Mouse (Mus musculus) forebrain, embryonic 11.5 days (tissue): ENCODE results near the gene Podxl. TPM values are rescaled to one million over a fixed set of nuclear protein-coding genes. Genes with fewer than 3 reads are reported as not detected.

Experiments
- ATAC-seq: fragments of 200-750 bp; cut with Nextera tagmentation; replicated peaks from 2 replicates; pipeline ENCODE4 v1.8.0; 2017; ENCODE audit warnings: moderate TSS enrichment; ENCODE audit not compliant: low FRiP score
- DNase-seq: peaks from one replicate; pipeline ENCODE4 v3.0.0-alpha.2; 2017; ENCODE audit warnings: low spot score
- H3K27ac ChIP-seq: fragments of 300-500 bp; sonication (generic); 2 replicates; pipeline ENCODE4 v1.5.1; 2014; ENCODE audit warnings: low read depth, low read length
- H3K27me3 ChIP-seq: fragments of 300-500 bp; sonication (generic); 2 replicates; pipeline ENCODE4 v1.6.1; 2014; ENCODE audit warnings: mild to moderate bottlenecking, low read length, mixed read lengths; ENCODE audit not compliant: control insufficient read depth, insufficient read depth
- H3K36me3 ChIP-seq: fragments of 300-500 bp; sonication (generic); 2 replicates; pipeline ENCODE4 v1.6.1; 2014; ENCODE audit warnings: mild to moderate bottlenecking, low read length, moderate library complexity, mixed read lengths; ENCODE audit not compliant: control insufficient read depth, insufficient read depth
- H3K4me1 ChIP-seq: fragments of 300-500 bp; sonication (generic); replicated peaks from 2 replicates; pipeline ENCODE4 v1.6.1; 2014; ENCODE audit warnings: low read length, mixed read lengths; ENCODE audit not compliant: control insufficient read depth, insufficient read depth
- H3K4me2 ChIP-seq: fragments of 300-500 bp; sonication (generic); 2 replicates; pipeline ENCODE4 v1.6.1; 2014; ENCODE audit warnings: low read depth, mild to moderate bottlenecking, low read length, moderate library complexity, mixed read lengths; ENCODE audit not compliant: severe bottlenecking
- H3K4me3 ChIP-seq: fragments of 300-500 bp; sonication (generic); 2 replicates; pipeline ENCODE4 v1.5.1; 2014; ENCODE audit warnings: low read depth, low read length
- H3K9ac ChIP-seq: fragments of 300-500 bp; sonication (generic); 2 replicates; pipeline ENCODE4 v1.6.1; 2014; ENCODE audit warnings: low read length
- H3K9me3 ChIP-seq: fragments of 300-500 bp; sonication (generic); 2 replicates; pipeline ENCODE4 v1.6.1; 2016; ENCODE audit warnings: low read length, mixed read lengths; ENCODE audit not compliant: control insufficient read depth
- WGBS: fragments of 180-500 bp; shearing (Covaris S2); extraction: QIAGEN DNeasy Blood & Tissue Kit; methylation state at CpG from one replicate; pipeline ENCODE4 v1.1.7; 2014; 5-methylcytosine and 5-hydroxymethylcytosine counted together
- polyA plus RNA-seq: library from polyadenylated mRNA; unstranded; fragments of >200 nt; fragmentation: Nextera tagmentation; extraction: Ambion mirVana; gene quantifications from 2 replicates; pipeline ENCODE4 v1.2.1, GENCODE M21; 2014

The Podxl gene
- polyA plus RNA-seq = 11.7 and 13.7 TPM in 2 replicates

DNA sequence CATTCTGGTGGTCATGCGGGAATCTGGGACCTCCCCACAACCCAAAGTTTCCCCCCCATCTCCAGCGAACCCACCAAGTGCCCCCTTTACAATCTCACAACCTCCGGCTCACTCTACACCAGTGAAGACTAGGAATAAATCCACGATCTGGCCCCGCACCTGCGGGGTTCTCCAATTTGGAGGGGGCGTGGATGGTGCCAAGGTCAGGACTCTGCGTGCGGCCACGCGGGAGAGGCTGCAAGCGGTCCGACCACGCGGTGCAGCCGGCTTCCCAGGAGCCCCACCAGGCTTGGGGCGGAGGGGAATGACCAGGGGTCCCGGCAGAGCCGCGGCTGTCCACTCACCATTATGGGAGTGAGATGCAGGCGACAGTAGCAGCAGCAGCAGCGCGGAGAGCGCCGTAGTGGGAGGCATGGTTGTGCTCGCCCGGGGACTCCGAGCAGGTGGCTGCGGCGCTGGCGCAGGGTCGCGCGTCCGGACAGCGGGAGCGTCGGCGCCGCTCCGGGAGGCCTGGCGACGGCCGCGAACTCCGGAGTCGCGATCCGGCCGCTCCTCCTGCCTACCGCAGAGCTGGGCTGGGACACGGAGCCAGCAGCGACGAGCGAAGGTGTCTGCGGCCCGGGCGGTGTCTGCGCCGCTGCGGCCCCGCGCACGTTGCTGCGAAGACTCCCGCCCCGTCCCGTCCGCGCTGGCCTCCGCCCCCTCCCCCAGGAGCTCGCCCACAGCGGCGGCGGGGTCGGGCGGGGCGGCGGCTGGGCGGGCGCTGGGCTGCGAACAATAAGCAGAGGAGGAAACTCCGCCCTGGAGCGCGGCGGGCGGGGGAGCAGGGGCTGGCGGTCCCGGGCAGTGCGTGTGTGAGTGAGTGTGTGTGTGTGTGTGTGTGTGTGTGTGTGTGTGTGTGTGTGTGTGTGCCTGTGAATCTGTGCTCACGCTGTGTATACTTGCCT lies at the start of gene Podxl:
Gene Podxl, minus strand, starts transcription at position 747 of the 947 bp plus-strand sequence.
- Histone ChIP-seq H3K27ac (peak within 1 kb of the TSS; percentile 53), H3K27me3 (no peaks in the 10 kb centered on the region), H3K9me3 (no peaks in the 10 kb centered on the region), H3K36me3 (no peaks in the 10 kb centered on the region), H3K4me2 (peak within 1 kb of the TSS; percentile 90), H3K4me1 (peaks cover 21% of the 10 kb centered on the region; the same call in 1 of the 2 replicates), H3K4me3 (peak within 1 kb of the TSS; percentile 69), H3K9ac (peak within 1 kb of the TSS; percentile 83)
- DNase-seq = peak; percentile 95
- ATAC-seq = peak; percentile 90
- under 1% methylated on average over 77 of the region's 91 CpGs for WGBS

DNA sequence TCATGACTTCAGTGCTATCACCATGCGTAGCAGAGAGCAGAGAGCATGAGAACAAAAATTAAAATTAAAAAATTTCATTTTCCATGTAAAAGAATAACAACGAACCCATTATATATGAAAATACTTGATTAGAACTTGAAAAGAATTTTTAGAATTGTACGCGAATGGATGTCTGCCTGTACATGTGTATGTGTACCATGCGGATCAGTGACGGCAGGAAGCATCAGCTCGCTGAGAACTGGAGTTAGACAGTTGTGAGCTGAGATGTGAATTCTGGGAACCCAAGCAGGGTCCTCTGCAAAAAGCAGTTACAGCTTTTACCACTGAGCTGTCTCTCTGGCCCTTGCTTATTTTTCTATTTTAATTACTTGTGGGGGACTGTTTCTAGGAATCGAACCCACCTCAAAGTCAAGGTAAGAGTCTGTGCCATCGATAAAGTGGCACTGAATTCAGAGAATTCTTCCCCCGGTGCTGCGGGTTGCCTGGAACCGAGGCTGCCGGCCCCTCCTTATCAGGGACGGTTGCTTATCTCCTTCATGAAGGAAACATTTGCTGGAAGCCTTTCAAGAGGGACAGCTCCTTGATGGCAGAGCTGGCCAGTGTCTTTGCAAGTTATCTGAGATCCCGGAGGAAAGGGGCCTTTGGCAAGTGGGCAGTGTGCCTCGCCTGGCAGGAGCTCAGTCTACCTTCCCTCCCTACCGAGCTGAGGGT lies 48.9 kb upstream of the Podxl start:
- H3K27ac ChIP-seq = no peak overlapping the region
- no peak overlapping the region for H3K9ac ChIP-seq
- H3K4me2 ChIP-seq = no peak overlapping the region
- H3K4me1 ChIP-seq = no peaks in the 10 kb centered on the region
- H3K27me3 ChIP-seq = no peaks in the 10 kb centered on the region
- 88% methylated on average over 17 of the region's 17 CpGs for WGBS
- no peak overlapping the region for H3K4me3 ChIP-seq
- no peaks in the 10 kb centered on the region for H3K9me3 ChIP-seq
- ATAC-seq = no peak
- no peaks in the 10 kb centered on the region for H3K36me3 ChIP-seq
- no peak for DNase-seq

DNA sequence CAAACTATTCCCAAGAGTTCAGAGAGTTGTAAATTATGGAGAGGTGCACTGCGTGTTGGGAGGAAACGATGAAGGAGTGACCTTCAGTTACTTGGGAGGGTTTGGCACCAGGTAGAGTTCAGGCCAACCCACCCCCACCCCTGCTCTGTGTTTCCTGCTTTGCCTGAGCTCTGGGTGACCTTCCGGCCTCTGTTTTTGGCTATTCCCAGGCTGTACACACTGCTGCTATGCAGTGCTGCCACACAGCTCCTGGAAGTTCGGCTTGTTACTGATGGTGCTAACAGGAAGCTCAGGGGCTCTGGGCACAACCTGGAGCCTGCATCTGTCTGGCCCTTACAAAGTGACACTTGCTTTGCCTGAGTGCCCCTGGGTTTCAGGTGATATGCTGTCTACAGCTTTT lies 42.6 kb upstream of the Podxl start:
- ATAC-seq = no peak

DNA sequence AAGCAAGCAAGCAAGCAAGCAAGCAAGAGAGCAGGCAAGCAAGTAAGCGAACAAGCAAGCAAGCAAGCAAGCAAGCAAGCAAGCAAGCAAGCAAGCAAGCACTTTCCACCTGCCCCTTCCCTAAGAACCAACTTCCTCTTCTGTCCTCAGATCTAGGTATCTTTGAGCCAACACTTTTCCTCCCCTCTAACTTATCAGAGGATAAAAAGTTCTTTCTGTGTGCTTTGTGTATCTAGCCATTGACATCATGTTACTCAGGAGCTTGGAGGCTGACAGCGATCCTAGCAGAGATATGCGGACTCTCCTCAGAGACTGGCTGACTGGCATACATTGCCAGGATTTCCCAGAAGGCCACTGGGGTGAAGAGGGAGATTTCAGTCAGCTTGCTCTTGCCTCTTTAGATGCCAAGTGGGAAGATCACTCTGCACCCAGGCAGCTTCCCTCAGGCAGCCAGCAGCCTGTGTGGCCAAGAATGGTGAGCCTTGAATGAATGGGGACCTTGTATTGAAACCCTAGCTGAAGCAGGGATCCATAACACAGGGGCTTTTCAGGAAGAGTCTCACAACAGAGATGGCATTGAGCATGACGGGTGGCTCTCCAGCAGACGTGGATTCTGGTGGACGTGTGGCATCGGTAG lies 41.0 kb upstream of the Podxl start:
- Histone ChIP-seq H3K9ac (no peak overlapping the region), H3K4me3 (no peak overlapping the region), H3K27me3 (no peaks in the 10 kb centered on the region), H3K27ac (no peak overlapping the region), H3K9me3 (no peaks in the 10 kb centered on the region), H3K36me3 (no peaks in the 10 kb centered on the region), H3K4me2 (no peak overlapping the region), H3K4me1 (peaks cover 9% of the 10 kb centered on the region)
- ATAC-seq = no peak
- DNase-seq = no peak
- WGBS = 84% methylated on average over 7 of the region's 7 CpGs

More for the DNA sequence above, 42.6 kb upstream of the Podxl start:
- H3K27me3 ChIP-seq = no peaks in the 10 kb centered on the region
- H3K4me2 ChIP-seq = no peak overlapping the region
- WGBS = 87% methylated on average over 4 of the region's 4 CpGs
- no peaks in the 10 kb centered on the region for H3K36me3 ChIP-seq
- peaks cover under 1% of the 10 kb centered on the region for H3K4me1 ChIP-seq
- no peak overlapping the region for H3K9ac ChIP-seq
- no peak overlapping the region for H3K4me3 ChIP-seq
- no peaks in the 10 kb centered on the region for H3K9me3 ChIP-seq
- no peak for DNase-seq
- H3K27ac ChIP-seq = no peak overlapping the region

DNA sequence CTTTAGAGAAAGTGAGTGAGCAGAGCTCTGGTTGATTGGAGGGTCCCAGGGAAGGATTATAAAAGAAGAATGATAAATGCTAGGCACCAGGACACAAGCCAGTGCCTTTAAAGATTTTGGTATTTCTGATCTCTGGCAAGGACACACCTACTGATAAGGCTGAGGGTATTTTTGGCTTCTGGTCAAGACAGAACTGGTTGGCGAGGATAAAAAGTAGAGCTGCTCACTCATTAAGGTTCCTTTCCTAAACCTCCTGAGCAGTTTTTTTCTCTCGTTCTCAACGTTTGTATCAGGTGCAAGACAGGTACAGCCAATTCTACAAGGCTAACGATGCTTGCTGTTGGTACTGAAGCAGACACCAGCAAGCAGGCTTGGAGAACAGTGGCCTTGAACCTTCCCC lies 38.7 kb upstream of the Podxl start:
- H3K4me1 ChIP-seq = peaks cover 14% of the 10 kb centered on the region
- 86% methylated on average over 4 of the region's 4 CpGs for WGBS
- no peak for DNase-seq

DNA sequence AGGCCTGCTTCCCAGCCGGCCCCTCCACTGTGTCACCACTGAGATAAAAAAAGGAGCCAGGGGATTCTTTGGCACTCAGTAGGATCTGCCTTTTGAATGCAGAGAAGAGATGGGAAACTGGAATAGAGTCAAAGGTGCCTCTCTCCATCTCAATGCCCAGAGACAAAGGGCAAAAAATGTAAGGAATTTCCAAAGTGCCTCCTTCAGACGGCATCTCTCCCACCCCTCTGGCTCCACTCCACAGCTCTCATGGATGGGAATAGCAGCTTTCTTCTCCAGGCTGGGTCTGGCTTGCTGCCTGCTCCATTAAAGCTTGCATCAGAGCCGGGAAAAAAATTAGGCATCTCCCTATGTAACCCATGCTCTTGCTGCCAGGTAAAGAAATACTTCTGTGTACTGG lies 37.4 kb upstream of the Podxl start:
- Histone ChIP-seq H3K27me3 (no peaks in the 10 kb centered on the region), H3K9ac (no peak overlapping the region), H3K27ac (no peak overlapping the region), H3K4me1 (peaks cover 25% of the 10 kb centered on the region), H3K9me3 (no peaks in the 10 kb centered on the region), H3K4me3 (no peak overlapping the region), H3K36me3 (no peaks in the 10 kb centered on the region), H3K4me2 (no peak overlapping the region)
- ATAC-seq (no peak), DNase-seq (no peak)
- 18% methylated on average over 3 of the region's 3 CpGs for WGBS

More for the DNA sequence above, 38.7 kb upstream of the Podxl start:
- no peak overlapping the region for H3K9ac ChIP-seq
- H3K4me3 ChIP-seq = no peak overlapping the region
- ATAC-seq = no peak
- H3K27me3 ChIP-seq = no peaks in the 10 kb centered on the region
- no peak overlapping the region for H3K4me2 ChIP-seq
- no peak overlapping the region for H3K27ac ChIP-seq
- no peaks in the 10 kb centered on the region for H3K36me3 ChIP-seq
- H3K9me3 ChIP-seq = no peaks in the 10 kb centered on the region

DNA sequence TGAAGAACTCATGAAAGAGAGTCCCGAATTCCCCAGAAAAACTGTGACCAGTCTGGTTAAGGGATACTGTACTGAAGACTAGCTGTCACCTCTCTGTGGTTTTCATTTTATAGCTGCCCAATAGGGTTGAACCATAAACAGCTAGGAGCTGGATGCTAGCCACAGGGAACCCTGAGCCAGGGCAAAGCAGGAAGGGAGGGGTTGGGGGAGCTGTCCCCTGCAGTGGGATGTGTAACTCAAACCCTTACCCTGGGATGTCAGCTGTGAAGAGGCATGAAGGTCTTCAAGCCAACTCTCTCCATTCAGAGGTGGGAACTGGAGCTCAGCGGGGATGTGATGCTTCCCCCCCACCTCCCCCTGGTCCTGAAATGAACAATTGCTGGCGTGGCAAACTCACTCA lies 36.1 kb upstream of the Podxl start:
- no peaks in the 10 kb centered on the region for H3K27me3 ChIP-seq
- no peaks in the 10 kb centered on the region for H3K36me3 ChIP-seq
- H3K4me2 ChIP-seq = no peak overlapping the region
- ATAC-seq (no peak), DNase-seq (no peak)
- no peak overlapping the region for H3K9ac ChIP-seq
- peaks cover 28% of the 10 kb centered on the region for H3K4me1 ChIP-seq
- 40% methylated on average over 3 of the region's 3 CpGs for WGBS
- no peak overlapping the region for H3K27ac ChIP-seq
- no peak overlapping the region for H3K4me3 ChIP-seq
- no peaks in the 10 kb centered on the region for H3K9me3 ChIP-seq

DNA sequence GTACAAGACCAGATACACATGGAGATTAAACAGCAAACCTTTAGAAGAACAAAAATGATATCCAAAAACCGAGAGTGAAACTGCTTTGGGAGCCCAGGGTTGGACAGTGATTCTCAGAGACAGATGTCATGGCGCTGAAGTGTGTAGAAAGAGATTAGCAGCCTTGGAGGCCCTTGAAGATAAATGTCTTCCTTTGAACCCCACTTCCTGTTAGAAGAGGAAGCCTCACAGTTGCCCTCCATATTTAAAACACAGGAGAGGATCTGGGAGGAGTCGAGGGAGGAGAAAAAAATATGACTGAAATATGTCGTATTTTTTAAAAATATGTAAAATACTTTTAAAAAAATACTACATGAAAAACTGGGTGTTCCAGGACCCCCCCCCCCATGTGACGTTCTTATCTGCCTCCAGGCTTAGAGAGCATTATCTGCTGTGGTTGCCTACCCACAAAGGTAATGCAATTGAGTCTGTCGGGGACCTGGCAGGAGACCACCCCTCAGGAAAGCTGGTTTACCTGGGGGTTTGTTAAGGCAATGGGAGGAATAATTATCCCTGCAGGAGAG lies 34.6 kb upstream of the Podxl start:
- ATAC-seq (no peak), DNase-seq (no peak)
- 77% methylated on average over 6 of the region's 6 CpGs for WGBS
- no peaks in the 10 kb centered on the region for H3K27me3 ChIP-seq
- H3K4me1 ChIP-seq = peaks cover 28% of the 10 kb centered on the region
- no peak overlapping the region for H3K9ac ChIP-seq
- no peak overlapping the region for H3K4me3 ChIP-seq
- no peak overlapping the region for H3K4me2 ChIP-seq
- no peaks in the 10 kb centered on the region for H3K36me3 ChIP-seq
- no peak overlapping the region for H3K27ac ChIP-seq
- no peaks in the 10 kb centered on the region for H3K9me3 ChIP-seq
